Mouse (Mus musculus): ENCODE data around the gene Atp7a. TPM values are rescaled to one million over a fixed set of nuclear protein-coding genes. Genes with fewer than 3 reads are reported as not detected.
A peak's percentile ranks its signal among the peaks of the same experiment; 100 is the strongest.
"Not testable (repeated sequence)": the region's sequence is repeated elsewhere in the genome, so short reads cannot be mapped to it uniquely, and the experiment has no call there.

Gene Atp7a
- 1 to 10 TPM; 5.2 to 6.9 (median 6.2) TPM for total RNA-seq (2022)

GRCm38 (mm10) chrX:106026418-106027342 is at the start of gene Atp7a:
TSS of gene Atp7a (plus strand) at chrX:106027276.
- DNase-seq (ENCODE audit: low spot score): peak; percentile 89

GRCm38 (mm10) chrX:106001605-106002004 is 25.5 kb upstream of the Atp7a start:
- DNase-seq (ENCODE audit: low spot score): no peak

GRCm38 (mm10) chrX:106010762-106011161 is 16.3 kb upstream of the Atp7a start:
- no peak for DNase-seq (ENCODE audit: low spot score)

- peak; percentile 83 for DNase-seq (ENCODE audit: low spot score)
Measured at GRCm38 (mm10) chrX:106011465-106012159, 15.5 kb upstream of the Atp7a start, which contains the start of gene Magt1. TSS of gene Magt1 (minus strand) at chrX:106011906.

GRCm38 (mm10) chrX:106012559-106012958 is 14.5 kb upstream of the Atp7a start:
- DNase-seq (ENCODE audit: low spot score): no peak

DNA sequence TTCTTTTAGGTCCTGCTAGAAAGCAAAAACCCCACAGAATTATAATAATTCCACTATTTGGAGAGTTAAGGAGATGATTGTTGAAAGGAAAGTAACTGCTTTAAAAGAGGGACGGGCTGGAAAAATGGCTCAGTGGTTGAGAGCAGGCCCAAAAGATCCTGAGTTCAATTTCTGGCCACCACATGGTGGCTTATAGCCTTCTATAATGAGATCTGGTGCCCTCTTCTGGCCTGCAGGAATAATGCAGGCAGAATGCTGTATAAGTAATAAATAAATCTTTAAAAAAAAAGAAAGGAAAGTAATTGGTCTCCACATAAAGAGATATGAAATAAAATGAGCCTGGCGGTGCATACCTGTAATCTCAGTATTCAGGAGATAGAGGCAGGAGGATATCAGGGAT is 13.9 kb upstream of the Atp7a start:
- peak; percentile 34 for DNase-seq (ENCODE audit: low spot score)

GRCm38 (mm10) chrX:106014741-106015377 is 12.2 kb upstream of the Atp7a start:
- DNase-seq (ENCODE audit: low spot score): not testable (repeated sequence)

DNA sequence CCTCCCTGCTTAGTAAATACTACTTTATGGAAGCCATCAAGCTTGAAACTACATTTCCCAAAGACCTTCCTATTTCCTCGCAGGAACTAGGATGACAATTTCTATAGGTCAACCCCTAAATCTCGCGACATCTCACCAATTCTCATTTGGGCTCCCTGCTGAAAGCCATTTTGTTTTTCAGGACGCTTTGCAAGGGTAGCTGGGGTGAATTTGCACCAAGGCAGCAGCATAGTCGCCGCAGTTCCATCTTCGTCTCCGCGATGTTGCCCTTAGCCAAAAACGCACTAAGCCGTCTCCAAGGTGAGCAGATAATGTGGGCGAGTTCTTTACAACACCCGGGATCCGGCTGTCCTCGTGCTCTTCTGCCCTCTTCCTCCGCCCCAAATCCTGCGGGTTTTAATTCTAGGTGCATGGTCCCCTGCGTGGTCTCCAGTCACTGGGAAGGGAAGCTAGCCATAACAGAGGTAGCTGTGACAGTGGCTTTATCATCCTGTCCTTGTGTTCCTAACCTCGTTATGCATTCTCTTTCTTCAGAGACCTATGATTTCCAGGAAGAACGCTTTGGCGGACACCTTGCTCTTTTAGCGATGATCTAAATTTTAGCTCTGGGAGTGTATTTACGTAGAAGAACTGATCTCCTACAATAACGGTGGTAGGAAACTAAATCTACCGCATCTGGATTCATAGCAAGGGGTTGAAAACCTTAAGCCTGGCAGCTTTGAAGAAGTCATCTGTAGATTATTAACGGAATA is 11.3 kb upstream of the Atp7a start, which contains the start of gene Cox7b:
Cox7b (plus strand) TSS at position 130 of the 752 bp plus-strand sequence.
- DNase-seq (ENCODE audit: low spot score): peak; percentile 85

GRCm38 (mm10) chrX:106017102-106017501 is 10.0 kb upstream of the Atp7a start:
- no peak for DNase-seq (ENCODE audit: low spot score)

GRCm38 (mm10) chrX:106017516-106017915 is 9.6 kb upstream of the Atp7a start:
- DNase-seq (ENCODE audit: low spot score): no peak

- DNase-seq (ENCODE audit: low spot score): no peak
Measured at GRCm38 (mm10) chrX:106027343-106027674, 233 bp downstream of the Atp7a start.

DNA sequence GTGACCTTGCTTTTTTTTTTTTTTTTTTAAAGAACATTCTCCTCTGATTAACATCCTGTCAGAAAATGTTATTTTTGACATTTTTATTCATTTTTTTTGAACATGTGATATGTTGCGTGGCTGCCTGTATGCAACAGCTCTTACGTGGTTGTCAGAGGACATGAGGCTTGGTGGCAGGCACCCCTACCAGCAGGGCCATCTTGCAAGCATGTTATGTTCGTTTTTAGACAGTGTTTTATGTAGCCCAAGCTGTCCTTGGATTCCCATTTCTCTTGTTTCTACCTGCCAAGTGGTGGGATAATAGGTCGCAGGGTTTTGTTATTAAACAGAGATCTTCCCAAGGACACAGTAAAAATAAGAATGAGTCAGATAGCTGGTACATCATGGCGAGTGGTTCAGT is 3.1 kb downstream of the Atp7a start:
- no peak for DNase-seq (ENCODE audit: low spot score)

- DNase-seq (ENCODE audit: low spot score): no peak
Measured at GRCm38 (mm10) chrX:106031124-106031523, 4.0 kb downstream of the Atp7a start.

DNA sequence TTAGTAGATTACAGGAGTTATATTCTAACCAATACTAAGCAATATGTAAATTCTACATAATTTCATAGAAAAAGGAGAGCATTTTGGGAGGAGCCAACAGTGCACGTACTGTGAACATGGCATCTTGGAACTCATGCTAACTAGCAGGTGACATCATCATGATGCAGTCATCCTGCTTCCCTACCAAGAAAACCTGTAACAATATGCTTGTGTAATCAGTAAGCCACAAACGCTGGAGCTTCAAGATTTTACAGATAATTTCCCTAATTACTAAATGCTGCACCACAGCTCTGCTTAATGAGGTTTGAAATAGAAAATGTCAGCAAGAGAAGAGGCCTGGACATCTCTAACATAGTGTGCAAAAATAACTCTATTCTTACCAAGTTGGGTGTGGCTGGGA is 8.7 kb downstream of the Atp7a start:
- no peak for DNase-seq (ENCODE audit: low spot score)

DNA sequence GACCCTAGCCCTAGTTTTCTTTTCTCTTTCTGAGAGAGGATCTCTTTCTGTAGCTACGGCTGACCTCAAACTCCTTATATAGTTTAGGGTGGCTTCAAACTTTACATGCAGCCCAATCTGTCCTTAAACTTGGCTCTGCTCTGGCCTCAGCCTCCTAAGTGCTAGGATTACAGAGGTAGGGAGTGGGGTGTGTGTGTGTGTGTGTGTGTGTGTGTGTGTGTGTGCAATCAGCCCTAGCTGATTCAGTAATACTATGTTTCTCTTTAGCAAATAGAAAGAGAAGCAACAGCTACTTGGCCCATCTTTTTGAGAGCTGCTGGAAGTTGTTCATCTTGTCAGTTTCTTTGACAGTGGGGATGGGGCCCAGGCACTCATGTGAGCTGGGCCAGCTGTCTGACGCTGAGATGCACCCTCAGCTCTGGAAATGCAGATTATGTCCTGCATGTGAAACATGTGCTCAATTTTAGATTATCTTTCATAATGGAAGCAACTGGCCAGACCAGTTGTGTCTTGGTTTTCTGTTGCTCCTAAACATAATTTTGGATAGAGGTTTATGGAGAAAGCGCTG is 10.2 kb downstream of the Atp7a start:
- DNase-seq (ENCODE audit: low spot score): no peak

- peak; percentile 31 for DNase-seq (ENCODE audit: low spot score)
Measured at GRCm38 (mm10) chrX:106043863-106044617, 17.0 kb downstream of the Atp7a start.

- no peak for DNase-seq (ENCODE audit: low spot score)
Measured at GRCm38 (mm10) chrX:106045455-106045854, 18.4 kb downstream of the Atp7a start.

DNA sequence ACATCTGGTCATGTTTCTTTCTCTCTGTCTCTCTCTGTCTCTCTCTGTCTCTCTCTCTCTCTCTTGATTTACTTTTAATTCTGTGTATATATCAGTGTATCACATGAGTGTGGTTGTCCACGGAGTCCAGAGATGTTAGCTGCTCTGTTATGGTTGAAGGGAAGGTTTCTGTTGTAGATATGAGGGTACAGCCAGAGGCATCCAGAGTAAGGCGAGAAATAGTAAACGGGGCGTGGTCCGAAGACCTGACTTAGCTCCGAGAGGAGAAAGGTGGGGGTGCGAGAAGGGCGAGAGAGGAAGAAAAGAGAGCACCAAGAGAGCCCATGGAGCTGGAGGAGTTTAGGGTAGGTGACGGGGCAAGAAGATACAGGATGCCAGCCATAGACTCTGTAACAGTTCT is 18.9 kb downstream of the Atp7a start:
- no peak for DNase-seq (ENCODE audit: low spot score)

DNA sequence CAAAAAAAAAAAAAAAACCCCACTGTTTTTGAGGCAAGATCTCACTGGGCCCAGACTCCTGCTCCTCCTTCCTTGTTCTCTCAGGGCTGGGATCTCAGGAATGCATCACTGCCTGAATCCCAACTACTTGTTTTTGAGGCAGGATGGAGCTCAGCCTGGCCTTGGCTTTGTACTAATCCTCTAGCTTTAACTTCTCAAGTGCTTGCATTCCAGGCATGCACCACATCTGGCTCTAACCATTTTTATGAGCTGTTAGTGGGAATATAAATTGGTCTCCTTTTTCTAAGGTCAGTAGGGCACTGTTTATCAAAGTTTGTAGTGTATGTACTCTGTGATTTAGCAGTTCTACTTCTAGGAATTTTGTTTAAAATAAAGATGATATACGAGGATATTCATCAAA is 21.1 kb downstream of the Atp7a start:
- DNase-seq (ENCODE audit: low spot score): no peak

GRCm38 (mm10) chrX:106077858-106078257 is 50.8 kb downstream of the Atp7a start:
- DNase-seq (ENCODE audit: low spot score): not testable (repeated sequence)

All from heart, adult 8-10 months (tissue).